Mouse (Mus musculus): ENCODE results near the gene Ccdc158. TPM values are rescaled to one million over a fixed set of nuclear protein-coding genes. Genes with fewer than 3 reads are reported as not detected.

Ccdc158 gene
- polyA plus RNA-seq (2012): not detected in 2 replicates

GRCm38 (mm10) chr5:92674859-92675573 lies at the start of gene Ccdc158:
TSS of gene Ccdc158 (minus strand) at chr5:92675271.
- no peak for TF ChIP-seq GATA1 (IDR thresholded peaks at IDR 0.05; ENCODE audit: low read length)

- no peak for TF ChIP-seq GATA1 (IDR thresholded peaks at IDR 0.05; ENCODE audit: low read length)
Measured at GRCm38 (mm10) chr5:92721610-92722009, 46.5 kb upstream of the Ccdc158 start.

DNA sequence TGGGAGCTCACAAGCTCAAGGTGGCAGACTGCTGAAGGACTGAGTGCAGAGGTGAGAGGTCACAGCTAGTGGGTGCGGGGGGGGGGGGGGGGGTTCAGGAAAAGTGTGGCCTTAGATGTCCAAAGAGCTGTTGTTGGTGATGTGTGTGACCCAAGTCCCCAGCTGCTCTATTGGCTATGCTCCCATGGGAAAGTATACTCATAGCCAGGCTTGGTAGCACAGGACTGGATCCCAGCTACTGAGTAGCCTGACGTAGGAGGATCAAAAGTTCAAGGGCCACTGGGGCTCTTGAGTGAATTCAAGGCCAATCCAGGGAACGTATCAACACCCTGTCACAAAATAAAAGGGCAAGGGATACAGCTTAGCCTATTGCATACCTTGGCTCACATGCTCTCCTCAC lies 43.8 kb upstream of the Ccdc158 start:
- TF ChIP-seq GATA1 (IDR thresholded peaks at IDR 0.05; ENCODE audit: low read length): no peak

DNA sequence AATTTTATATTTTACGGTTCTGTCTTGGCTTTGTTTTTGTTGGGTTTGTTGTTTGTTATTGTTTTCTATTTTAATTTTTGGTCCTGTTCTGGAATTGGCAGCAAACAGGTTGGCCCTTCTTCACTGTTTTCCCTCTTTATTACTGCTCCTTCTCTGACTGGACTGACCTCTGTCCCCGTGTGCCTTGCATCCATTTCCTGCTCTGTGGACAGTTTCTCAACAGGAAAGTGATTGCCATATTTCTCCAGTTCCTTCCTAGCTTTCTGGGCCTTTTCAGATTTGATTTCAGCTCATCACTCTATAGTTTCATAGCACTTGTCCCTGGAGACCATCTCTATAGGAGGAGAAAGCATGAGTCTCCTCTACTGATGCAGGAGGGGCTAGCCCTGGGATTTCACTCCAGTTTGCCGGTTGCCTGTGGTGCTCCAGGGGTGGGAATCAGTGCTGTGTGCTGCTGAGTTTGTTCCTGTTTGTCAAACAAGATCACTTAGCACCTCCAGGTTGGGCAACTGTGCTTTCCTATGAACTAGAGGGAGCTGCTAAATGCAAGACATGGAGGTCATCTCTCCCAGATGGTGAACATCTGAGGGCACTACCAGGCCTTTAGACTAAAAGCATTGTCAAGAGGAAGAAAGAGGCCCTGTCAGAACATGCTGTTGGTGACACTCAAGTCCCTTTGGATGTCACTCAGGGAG lies 42.7 kb upstream of the Ccdc158 start:
- TF ChIP-seq GATA1 (IDR thresholded peaks at IDR 0.05; ENCODE audit: low read length): no peak

GRCm38 (mm10) chr5:92715890-92716289 lies 40.8 kb upstream of the Ccdc158 start:
- TF ChIP-seq GATA1 (IDR thresholded peaks at IDR 0.05; ENCODE audit: low read length): no peak

GRCm38 (mm10) chr5:92715319-92715718 lies 40.2 kb upstream of the Ccdc158 start:
- TF ChIP-seq GATA1 (IDR thresholded peaks at IDR 0.05; ENCODE audit: low read length): no peak

DNA sequence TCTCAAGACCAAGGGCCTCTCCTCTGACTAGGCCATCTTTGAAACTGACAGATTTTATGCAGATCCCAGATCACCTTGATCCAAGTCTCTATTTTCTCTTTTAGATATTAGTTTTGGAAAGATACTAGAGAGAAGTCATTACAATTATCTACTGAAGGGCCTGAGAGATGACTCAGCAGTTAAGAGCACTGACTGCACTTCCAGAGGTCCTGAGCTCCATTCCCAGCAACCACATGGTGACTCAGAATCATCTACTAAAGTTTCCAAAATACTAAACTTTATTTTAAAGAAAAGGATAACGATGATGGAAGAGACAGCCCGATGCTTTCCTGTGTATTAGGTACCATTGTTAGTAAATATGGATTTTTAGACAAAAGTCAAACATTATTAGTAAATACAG lies 39.8 kb upstream of the Ccdc158 start:
- TF ChIP-seq GATA1 (IDR thresholded peaks at IDR 0.05; ENCODE audit: low read length): no peak

GRCm38 (mm10) chr5:92712621-92713395 lies 37.7 kb upstream of the Ccdc158 start:
- TF ChIP-seq GATA1 (IDR thresholded peaks at IDR 0.05; ENCODE audit: low read length): no peak

DNA sequence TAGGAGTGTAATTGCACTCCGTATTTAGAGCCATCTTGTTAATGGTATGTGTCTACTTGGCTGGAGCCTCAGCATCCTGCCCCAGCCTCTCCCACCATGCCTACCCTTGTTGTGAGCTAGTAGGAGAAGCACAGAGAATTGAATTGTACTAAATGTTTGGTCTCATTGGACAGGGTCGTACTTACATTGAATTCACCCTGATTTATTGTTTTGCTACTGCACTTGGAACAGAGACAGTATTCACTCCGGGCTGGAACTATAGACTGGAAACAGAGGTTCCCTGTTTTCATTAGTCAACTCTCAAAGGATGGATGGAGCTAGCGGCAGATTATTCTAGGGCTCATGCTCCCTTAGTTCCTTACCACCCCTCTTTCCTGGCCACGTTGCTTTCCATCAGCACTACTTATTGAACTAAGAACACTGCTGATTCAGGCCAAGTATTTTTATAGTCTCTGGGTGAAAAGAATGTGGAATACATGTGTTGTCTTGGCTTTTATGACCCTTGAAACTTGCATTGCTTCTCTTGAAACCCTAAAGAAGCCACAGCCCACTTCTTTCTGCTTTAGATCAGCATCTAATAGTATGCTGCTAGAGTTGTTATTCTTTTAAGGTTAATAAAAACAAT lies 36.7 kb upstream of the Ccdc158 start:
- TF ChIP-seq GATA1 (IDR thresholded peaks at IDR 0.05; ENCODE audit: low read length): no peak

DNA sequence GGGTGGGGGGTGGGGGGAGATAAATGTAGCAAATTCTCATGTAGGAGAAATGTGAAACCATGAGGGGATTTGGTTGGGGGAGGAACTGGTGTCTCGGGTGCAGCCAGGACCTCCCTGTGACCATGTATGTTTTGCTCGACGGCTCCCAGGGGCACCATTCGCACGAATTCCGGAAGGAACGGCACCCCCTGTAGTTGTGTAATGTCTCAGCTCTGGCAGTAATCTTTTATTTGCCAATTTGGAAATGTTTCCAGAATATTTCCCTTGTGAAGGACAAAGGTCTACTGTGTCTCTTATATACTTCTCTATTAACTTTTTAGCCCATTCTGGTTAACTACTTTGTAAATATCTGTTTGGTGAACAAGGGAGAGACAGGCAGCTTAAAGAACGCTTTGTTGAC lies 35.7 kb upstream of the Ccdc158 start:
- no peak for TF ChIP-seq GATA1 (IDR thresholded peaks at IDR 0.05; ENCODE audit: low read length)

GRCm38 (mm10) chr5:92707921-92708491 lies 32.9 kb upstream of the Ccdc158 start:
- TF ChIP-seq GATA1 (IDR thresholded peaks at IDR 0.05; ENCODE audit: low read length): no peak

- no peak for TF ChIP-seq GATA1 (IDR thresholded peaks at IDR 0.05; ENCODE audit: low read length)
Measured at GRCm38 (mm10) chr5:92703671-92704070, 28.6 kb upstream of the Ccdc158 start.

GRCm38 (mm10) chr5:92701750-92702149 lies 26.7 kb upstream of the Ccdc158 start:
- TF ChIP-seq GATA1 (IDR thresholded peaks at IDR 0.05; ENCODE audit: low read length): no peak

DNA sequence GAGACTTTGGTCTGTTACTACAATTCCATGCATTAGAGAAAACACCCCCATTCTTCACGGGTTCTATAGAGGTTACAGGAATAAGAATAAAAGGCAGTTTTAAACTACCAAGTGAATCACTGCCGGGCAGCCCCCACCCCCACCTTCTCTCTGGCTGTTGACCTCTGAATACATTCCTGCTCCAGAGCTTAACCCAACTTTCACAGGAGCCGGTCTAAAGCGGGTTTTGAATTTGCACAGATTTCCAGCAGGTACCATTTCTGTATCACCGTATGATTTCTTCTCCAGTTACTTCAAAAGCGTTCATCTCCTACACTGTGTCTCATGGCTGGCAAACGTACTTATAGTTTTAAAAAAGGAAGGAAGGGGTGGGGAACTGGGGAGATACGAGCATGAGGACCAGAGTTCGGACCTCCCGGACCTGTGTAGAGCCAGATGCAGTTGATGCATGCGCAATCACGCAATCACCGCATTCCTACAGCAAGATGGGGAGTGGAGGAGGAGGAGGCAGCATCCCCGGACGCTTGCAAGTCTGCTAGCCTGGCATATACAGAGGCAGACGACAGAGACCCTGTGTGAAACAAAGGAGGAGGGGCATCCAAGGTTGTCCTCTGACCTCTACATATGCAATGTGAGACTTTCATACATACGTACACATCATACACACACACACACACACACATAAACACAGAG lies 23.9 kb upstream of the Ccdc158 start:
- no peak for TF ChIP-seq GATA1 (IDR thresholded peaks at IDR 0.05; ENCODE audit: low read length)

Data from G1E-ER4 (cell line).